Comparison of ENCODE assay signal across 16 mouse cellular contexts in the genomic region with DNA sequence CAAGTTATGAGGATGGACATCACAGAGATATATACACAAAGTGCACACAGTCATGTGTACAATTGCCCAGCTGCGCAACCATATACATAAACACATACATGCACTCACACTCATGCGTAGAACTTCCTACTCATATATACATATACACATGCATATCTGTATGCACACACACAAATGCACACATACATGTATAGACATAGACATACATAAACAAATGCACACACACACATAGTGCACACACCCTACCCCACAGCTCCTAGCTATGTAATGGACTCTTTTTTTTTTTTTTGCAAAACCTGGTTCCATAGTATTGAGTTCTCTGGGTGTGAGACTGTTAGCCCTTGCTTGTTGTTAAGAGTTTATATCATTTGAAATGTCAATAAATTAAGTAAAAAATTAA.
"Had no signal": no experiment of that assay in that cellular context is flagged by ENCODE, and none has a peak within 500 bp of the region (broad histone marks: within the 10 kb centered on the region; RNA-seq: fewer than 3 reads in every experiment).

No protein-coding gene starts in this region.

- H3K36me3 ChIP-seq: neural tube, embryonic 13.5 days; neural tube, embryonic 15.5 days; stomach, embryonic 15.5 days had no signal

- H3K27ac ChIP-seq: stomach, embryonic 15.5 days; stomach, postnatal 0 days had no signal

- H3K9ac ChIP-seq: neural tube, embryonic 13.5 days; neural tube, embryonic 15.5 days; stomach, embryonic 15.5 days had no signal

- H3K4me2 ChIP-seq: neural tube, embryonic 13.5 days; neural tube, embryonic 15.5 days; stomach, embryonic 15.5 days had no signal

- DNase-seq: retina, postnatal 1 day; right cerebral cortex, adult 18-20 months; right cerebral cortex, postnatal 14 days; right cerebral cortex, postnatal 25 days; right cerebral cortex, postnatal 4 days; spleen, adult 18-20 months; thymus, adult 18-20 months; thymus, adult 2 months; thymus, postnatal 14 days; thymus, postnatal 25 days; thymus, postnatal 36 days; thymus, postnatal 4 days had no signal

- H3K4me3 ChIP-seq: neural tube, embryonic 13.5 days; neural tube, embryonic 15.5 days; stomach, embryonic 15.5 days had no signal

- H3K27me3 ChIP-seq: neural tube, embryonic 13.5 days; neural tube, embryonic 15.5 days; stomach, embryonic 15.5 days had no signal

- H3K9me3 ChIP-seq: neural tube, embryonic 13.5 days; neural tube, embryonic 15.5 days; stomach, embryonic 15.5 days had no signal
